Mouse (Mus musculus) liver, postnatal 0 days (tissue): ENCODE results near the gene Rap1gds1.

Experiments
- CTCF ChIP-seq: sonication (generic); IDR thresholded peaks from 2 replicates; pipeline ENCODE4 v1.5.1; 2016; ENCODE audit warnings: antibody characterized with exemption, low read depth
- EP300 ChIP-seq: IDR thresholded peaks from 2 replicates; pipeline ENCODE4 v1.6.1; 2016; ENCODE audit warnings: antibody characterized with exemption, low read depth, mild to moderate bottlenecking

DNA sequence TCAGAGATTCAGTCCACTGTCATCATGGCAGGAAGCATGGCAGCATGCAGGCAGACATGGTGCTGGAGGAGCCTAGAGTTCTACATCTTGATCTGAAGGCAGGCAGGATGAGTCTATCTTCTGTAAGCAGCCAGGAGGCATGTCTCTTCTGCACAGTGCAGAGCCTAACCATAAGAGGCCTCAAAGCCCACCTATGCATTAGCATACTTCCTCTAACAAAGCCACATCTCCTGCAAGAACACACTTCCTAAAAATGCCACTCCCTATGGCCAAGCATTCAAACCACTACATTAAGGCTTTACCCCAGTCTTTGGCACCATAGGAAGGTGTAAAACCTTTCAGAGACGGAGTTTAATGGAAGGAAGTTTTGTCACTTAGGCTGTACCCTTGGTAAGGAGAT lies 26.9 kb upstream of the Rap1gds1 start:
- TF ChIP-seq CTCF (no peak), EP300 (no peak)
